Mouse (Mus musculus) heart, postnatal 4 days (tissue): ENCODE results near the gene Med12. TPM values are rescaled to one million over a fixed set of nuclear protein-coding genes. Genes with fewer than 3 reads are reported as not detected.

ENCODE experiments used
- DNase-seq: peaks from one replicate; pipeline ENCODE4 v3.0.0; 2021
- total RNA-seq, 2 experiments: library from RNA; stranded (reverse); gene quantifications; 2 replicates each; pipeline ENCODE4 v1.2.3; 2021

Gene Med12
- 10 to 100 TPM; 27.3 to 28.0 TPM for total RNA-seq

DNA sequence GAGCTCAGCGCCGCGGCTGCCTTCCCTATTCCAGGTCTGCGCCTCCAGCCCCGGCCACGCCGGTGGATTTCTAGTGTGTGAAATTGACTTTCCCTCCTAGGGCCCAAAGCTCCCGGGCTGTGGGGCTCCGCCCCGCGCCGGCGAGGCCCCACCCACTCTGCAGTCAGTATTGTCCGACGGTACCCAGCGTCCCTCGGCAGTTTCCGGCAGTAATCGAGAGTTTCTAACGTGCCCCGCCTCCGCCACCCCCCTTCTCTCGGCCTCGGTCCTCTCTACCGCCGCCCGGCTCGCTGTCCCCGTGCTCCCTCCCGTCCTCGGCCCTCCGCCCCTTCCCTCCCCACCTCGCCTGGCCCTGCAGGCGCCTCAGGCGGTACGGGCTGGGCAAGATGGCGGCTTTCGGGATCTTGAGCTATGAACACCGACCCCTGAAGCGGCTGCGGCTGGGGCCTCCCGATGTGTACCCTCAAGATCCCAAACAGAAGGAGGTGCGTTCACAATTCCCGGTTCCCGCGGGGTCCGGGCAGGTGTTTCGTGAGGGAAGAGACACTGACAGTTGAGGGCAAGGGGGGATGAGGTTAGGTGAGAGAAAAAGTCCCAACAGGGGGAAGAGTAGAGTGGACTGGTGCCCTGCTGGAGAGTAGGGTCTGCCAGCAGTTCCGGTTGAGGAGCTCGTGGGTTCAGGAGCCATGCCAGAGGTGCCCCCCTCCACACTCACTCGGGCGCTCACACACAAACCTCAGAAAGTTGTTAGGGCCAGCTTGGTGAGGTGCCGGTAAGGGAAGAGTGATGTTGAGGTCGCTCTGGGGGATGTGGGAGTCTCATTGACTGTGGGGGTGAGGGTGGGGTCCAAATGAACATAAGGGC lies at the start of gene Med12:
TSS of gene Med12 (plus strand) at position 156 of the 864 bp plus-strand sequence.
- peak; percentile 92 for DNase-seq

- DNase-seq, result no peak
Observed at GRCm38 (mm10) chrX:101245011-101245410, 28.8 kb upstream of the Med12 start.

- DNase-seq, result peak; percentile 87
Observed at GRCm38 (mm10) chrX:101253952-101254729, 19.7 kb upstream of the Med12 start, which contains the start of gene Foxo4. TSS of gene Foxo4 (plus strand) at chrX:101254528.

GRCm38 (mm10) chrX:101254740-101255139 lies 19.1 kb upstream of the Med12 start:
- DNase-seq, result peak; percentile 16

DNA sequence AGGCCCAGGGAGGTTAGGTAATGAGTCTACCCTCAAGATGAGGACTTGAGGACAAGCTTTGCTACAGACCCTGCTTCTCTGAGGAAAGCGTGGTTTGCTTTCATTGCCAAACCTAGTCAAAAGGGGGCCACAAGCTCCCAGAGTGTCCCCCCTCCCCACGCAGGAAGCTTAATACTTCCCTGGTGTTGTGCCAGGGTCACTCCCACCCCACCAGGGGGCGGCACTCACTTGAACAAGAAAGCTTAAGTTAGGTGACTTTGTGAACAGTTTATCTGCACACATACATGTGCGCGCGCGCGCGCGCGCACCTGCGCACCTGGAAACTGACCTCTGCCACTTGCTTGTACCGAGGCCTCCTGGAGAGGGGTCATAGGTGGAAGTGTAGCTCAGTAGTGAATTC lies 17.2 kb upstream of the Med12 start:
- DNase-seq, result peak; percentile 28

- no peak for DNase-seq
Observed at GRCm38 (mm10) chrX:101260441-101261325, 13.1 kb upstream of the Med12 start.

DNA sequence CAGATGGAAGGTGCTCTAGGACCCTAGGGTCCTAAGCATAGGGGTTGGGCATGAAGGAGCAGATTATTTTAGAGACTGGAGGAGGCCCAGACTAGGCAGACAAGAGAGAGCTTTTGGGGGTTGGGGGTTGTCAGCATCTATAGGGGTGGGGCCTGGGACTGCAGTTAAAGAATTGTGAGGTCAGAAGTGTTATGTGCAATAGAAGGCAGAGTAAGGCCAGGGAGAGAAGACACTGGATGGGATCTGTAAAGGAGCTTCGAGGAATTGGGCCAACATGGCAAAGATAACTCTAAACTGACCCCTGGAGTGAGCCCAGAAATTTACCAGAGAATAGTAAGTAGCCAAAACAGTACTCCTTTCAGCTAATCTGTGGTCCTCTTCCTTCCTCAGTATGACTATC lies 9.9 kb upstream of the Med12 start, which contains the start of gene Gm614:
TSS of gene Gm614 (minus strand) at position 101 of the 400 bp plus-strand sequence.
- DNase-seq, result no peak

DNA sequence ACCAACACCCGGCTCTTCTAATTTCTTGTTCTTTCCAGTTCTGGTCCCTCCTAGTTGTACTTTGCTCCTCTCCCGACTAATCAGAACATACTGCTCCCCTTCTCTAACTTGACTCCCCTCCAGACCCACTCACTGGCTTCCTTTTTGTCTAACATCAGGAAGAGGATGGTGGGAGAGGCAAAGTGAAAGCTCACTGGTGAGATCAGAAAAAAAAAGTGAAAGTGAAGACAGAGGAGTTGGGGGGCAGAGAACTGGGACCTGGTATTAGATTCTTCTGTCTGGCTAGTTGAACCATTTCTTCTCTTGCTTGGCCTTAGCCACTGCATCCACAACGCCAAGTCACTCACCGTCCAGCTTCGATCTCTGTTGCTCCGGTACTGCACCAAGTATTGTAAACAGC lies 7.2 kb upstream of the Med12 start:
- no peak for DNase-seq

GRCm38 (mm10) chrX:101268025-101268754 lies 5.6 kb upstream of the Med12 start, which contains the start of gene Il2rg:
TSS of gene Il2rg (minus strand) at chrX:101268255.
- DNase-seq, result no peak

GRCm38 (mm10) chrX:101268755-101269124 lies 5.1 kb upstream of the Med12 start, which contains the start of gene Gm20489:
TSS of gene Gm20489 (minus strand) at chrX:101269023.
- DNase-seq, result no peak

- no peak for DNase-seq
Observed at GRCm38 (mm10) chrX:101273410-101273809, 420 bp upstream of the Med12 start.

DNA sequence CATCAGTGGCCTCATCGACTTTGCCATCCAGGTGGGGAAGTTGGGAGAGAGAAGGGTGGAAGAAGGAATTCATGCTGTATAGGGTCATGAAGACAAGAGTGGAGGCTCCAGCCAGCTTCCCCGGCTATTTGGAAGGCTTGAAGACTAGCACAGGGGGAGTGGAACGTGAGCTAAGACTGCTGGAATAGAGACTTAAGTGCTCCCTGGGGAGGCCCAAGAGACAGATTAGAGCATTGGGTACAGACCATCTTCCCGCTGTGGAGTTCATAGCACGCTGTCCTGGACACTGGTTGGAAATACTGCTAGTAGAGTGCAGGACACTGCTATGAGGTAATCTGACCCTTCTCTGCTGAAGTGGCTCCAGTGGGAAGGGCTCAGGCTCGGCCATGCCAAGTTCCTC lies 9.0 kb downstream of the Med12 start:
- no peak for DNase-seq

DNA sequence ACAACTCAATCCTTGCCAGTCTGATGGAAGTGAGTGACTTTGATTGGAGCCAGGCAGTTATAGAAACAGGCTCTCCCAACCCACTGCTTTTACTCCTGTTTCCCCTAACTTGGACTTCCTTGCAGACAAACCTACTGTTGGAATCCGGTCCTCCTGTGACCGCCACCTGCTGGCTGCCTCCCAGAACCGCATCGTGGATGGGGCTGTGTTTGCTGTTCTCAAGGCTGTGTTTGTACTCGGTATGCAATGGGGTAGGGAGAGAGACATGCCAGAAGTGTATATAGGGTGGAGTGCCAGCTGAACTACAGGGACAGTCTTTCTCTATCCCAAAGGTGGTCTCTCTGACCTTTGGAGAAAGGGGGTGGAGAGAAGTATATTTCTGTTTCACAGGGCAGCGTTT lies 11.7 kb downstream of the Med12 start:
- peak; percentile 71 for DNase-seq

DNA sequence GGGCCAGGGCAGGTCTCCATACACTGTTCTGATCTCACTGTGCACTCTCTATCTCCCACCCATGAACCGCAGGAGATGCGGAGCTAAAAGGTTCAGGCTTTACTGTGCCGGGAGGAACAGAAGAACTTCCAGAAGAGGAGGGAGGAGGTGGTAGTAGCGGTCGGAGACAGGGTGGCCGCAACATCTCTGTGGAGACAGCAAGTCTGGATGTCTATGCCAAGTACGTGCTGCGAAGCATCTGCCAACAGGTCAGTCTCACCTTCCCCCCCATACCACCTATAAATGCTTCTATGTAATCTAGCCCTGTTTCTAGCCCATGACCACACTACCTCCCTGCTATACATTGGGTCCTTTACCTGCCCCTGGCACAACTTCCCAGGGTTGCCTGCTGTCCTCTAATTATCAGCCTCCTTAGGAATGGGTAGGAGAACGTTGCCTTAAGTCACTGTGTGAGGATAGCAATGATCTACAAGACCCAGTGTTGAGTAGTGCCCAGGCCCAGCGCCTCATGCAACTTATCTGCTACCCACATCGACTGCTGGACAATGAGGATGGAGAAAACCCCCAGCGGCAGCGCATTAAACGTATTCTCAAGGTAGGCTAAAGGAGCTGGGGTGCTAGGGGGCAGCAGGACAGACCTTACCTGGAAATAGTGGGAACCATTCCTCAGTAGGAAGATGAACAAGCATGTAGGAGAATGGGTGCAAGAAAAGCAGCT lies 12.3 kb downstream of the Med12 start:
- no peak for DNase-seq

DNA sequence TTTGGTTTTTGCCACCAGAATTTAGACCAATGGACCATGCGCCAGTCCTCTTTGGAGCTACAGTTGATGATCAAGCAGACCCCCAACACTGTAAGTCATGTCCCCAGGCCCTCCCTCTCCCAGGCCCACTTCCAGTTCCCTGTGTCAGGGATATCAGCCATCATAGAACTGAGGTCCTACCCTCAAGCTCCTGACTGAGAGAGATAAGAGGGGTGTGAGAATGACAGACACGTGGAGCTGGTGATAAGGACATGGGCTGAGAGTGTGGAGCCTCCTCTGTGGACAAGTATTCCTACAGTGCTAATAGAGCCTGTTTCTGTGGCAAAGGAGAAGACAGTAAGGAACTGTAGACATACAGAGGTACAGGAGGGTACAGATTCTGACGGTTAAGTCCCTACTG lies 13.7 kb downstream of the Med12 start:
- no peak for DNase-seq

- DNase-seq, result no peak
Observed at GRCm38 (mm10) chrX:101288432-101288831, 14.6 kb downstream of the Med12 start.

GRCm38 (mm10) chrX:101289037-101289436 lies 15.2 kb downstream of the Med12 start:
- no peak for DNase-seq

GRCm38 (mm10) chrX:101290111-101290510 lies 16.3 kb downstream of the Med12 start:
- DNase-seq, result no peak

GRCm38 (mm10) chrX:101299055-101299454 lies 25.2 kb downstream of the Med12 start, which contains the start of gene Nlgn3:
TSS of gene Nlgn3 (plus strand) at chrX:101299168.
- DNase-seq, result no peak
